Mouse (Mus musculus) adrenal gland, postnatal 10 days (tissue): ENCODE measurements around the gene Mybbp1a. TPM values are rescaled to one million over a fixed set of nuclear protein-coding genes. Genes with fewer than 3 reads are reported as not detected.
A peak's percentile ranks its signal among the peaks of the same experiment; 100 is the strongest.

Source experiments
- DNase-seq: peaks from one replicate; pipeline ENCODE4 v3.0.0; 2021; ENCODE audit warnings: mixed read lengths
- long read RNA-seq, 2 experiments: library from polyadenylated mRNA; stranded (forward); transcript quantifications; one replicate each; pipeline ENCODE4 v2.0.0; 2021
- total RNA-seq, 2 experiments: library from RNA; stranded (reverse); gene quantifications; 2 replicates each; pipeline ENCODE4 v1.2.3; 2021

Gene Mybbp1a
- total RNA-seq, result 10 to 100 TPM; 77.5 to 84.6 TPM
- long read RNA-seq, experiment 1, full-length matches to known transcripts, result 15 of 55 reads
- long read RNA-seq, experiment 1, partial matches to known transcripts, result 36 of 55 reads
- long read RNA-seq, experiment 1, other reads (novel, unspliced or antisense), result 4 of 55 reads
- long read RNA-seq, experiment 2, full-length matches to known transcripts, result 35 of 51 reads
- long read RNA-seq, experiment 2, partial matches to known transcripts, result 13 of 51 reads
- long read RNA-seq, experiment 2, other reads (novel, unspliced or antisense), result 3 of 51 reads

GRCm38 (mm10) chr11:72440965-72441664, at the start of gene Mybbp1a:
TSS of gene Mybbp1a (plus strand) at chr11:72441355.
- peak; percentile 99 for DNase-seq

GRCm38 (mm10) chr11:72393243-72393642, 47.9 kb upstream of the Mybbp1a start:
- DNase-seq, result no peak

- peak; percentile 76 for DNase-seq
Measured at GRCm38 (mm10) chr11:72393669-72394068, 47.5 kb upstream of the Mybbp1a start.

- DNase-seq, result no peak
Measured at GRCm38 (mm10) chr11:72394694-72395093, 46.5 kb upstream of the Mybbp1a start.

GRCm38 (mm10) chr11:72395652-72396051, 45.5 kb upstream of the Mybbp1a start:
- DNase-seq, result no peak

DNA sequence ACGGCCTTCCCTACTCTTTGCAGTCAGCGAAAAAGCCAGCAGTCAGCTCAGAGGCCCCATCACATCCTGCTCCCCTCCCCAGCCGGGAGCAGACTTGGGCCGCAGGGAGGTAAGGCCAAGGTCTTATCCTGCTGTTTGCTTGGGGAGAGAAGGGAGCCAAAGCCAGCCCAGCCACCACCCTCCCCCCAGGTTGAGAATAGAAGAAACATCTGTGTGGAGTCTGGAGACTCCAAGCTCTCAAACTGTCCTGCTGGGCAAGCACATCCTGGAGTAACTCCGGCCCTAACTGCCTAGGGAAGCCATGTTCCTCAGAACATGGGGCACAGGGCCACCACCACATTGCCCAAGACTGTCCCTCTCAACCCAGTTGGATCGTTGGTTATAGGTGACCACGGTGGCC, 44.5 kb upstream of the Mybbp1a start:
- DNase-seq, result peak; percentile 60

DNA sequence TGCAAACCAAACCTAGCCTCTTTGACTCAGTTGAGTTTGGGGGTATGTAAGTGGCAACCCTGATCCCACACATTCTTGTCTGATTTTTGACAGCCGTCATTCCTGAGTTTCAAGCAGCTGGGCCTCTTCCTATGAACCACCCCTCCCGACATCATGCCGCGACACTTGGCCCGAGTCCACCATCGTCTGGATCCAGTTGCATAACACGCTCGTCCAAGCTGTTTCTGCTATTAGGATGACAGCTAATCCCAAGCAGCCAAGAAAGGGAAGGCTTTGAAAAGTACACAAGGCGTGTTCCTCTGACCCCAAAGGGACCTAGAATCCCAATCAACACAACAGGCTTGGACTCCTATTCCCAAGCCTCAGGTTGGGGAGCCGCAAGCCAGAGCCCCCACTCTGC, 44.1 kb upstream of the Mybbp1a start:
- DNase-seq, result peak; percentile 80

GRCm38 (mm10) chr11:72397811-72398525, 43.2 kb upstream of the Mybbp1a start:
- DNase-seq, result no peak

- no peak for DNase-seq
Measured at GRCm38 (mm10) chr11:72401068-72401467, 40.1 kb upstream of the Mybbp1a start.

DNA sequence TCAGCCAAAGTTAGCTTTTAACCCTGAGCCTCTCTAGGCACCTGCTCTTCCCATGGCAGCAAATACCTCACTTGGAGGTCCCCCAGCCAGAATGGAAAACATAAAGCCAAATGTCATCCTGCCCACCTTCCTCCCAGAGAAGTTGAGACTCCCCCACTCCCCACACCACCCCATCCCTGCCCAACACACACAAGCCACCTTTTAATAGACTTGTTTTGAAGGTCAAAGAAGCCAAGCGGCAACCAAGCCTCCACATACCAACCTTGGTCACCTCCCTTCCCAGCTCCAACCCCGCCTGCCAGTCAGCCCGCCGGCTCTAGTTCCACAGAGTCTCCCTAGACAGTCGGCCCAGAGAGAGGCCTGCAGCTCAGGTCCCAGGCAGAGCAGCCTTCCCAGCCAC, 39.1 kb upstream of the Mybbp1a start:
- DNase-seq, result no peak

DNA sequence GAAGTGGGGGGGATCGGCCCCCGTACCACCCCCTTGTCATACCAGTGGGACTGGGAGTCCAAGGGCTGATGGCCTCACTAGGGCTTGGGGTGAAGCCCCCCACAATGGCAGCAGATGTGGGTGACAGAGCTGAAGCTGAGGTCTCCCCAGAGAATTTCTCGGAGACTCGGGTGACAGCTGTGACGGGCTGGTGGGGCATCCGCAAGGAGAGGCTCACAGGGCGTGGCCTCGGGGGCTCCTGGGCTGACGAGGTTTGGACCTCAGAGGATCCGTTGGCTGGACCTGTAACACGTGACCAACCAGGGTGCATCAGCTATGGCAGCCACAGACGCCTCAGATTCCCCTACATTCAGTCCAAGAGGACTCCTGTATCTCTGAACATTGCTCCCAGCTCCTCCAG, 38.2 kb upstream of the Mybbp1a start:
- DNase-seq, result no peak

DNA sequence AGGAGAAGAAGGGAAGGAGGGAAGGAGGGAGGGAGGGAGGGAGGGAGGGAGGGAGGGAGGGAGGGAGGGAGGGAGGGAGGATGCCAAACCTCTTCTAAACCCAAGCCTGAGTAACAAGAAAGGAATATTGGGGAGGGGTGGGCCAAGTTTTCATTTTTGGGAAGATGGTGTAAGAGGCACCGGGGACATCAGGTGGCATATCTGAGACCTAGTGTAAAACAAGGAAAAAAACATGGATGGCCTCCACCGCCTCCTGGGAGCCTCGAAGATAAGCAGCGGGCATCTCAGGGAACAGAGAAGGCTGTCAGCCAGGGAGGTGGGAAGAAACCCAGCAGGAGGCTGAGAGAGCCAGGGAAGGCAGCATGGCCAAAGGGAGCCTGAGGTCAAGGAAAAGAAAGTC, 35.6 kb upstream of the Mybbp1a start:
- DNase-seq, result no peak

DNA sequence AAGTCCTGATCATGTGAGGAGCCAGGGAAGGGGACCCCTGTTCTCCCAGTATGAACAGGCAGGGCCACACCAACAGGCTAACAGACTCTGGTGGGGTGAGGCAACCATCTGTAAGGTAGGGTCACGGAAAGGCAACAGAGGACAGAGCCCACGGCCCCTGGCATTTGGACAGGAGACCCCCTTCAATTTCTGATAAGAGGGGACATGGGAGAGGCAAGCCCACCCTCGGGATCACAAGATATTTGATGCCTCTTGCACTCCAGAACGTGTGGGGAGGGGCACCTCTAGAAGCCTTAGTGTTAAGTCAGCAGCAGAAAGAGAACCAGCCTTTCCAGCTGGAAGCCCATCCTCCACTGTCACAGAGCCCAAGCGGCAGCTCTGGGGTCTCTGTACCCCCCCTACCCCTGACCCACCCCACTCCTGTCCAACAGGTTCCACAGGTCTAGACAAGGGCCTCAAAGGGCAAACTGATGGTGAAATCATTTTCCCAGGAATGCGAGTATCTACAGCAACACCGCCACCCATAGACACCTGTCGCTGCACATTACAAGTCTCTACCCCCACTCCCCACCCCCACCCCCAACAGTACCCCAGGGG, 35.0 kb upstream of the Mybbp1a start:
- DNase-seq, result no peak

GRCm38 (mm10) chr11:72407081-72407480, 34.1 kb upstream of the Mybbp1a start:
- DNase-seq, result no peak

DNA sequence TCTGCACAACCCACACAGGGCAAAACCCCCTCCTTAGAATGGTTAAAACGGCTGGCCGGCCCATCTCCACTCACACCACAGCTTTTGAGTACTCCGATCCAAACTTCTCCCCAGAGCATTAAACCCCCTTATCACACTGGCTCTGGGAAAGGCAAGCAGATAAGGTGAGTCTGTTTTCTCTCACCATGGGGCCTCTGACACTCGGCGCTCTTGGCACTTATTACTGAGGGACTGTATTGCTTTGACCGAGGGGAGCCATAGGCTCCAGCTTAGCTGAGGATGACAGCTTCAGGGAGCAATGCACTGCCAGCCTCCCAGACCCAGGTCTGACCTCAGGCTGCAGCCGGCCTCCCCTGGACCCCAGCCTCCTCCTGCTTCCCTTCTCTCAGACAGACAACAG, 33.6 kb upstream of the Mybbp1a start:
- DNase-seq, result no peak

GRCm38 (mm10) chr11:72408451-72409170, 32.5 kb upstream of the Mybbp1a start:
- DNase-seq, result no peak

DNA sequence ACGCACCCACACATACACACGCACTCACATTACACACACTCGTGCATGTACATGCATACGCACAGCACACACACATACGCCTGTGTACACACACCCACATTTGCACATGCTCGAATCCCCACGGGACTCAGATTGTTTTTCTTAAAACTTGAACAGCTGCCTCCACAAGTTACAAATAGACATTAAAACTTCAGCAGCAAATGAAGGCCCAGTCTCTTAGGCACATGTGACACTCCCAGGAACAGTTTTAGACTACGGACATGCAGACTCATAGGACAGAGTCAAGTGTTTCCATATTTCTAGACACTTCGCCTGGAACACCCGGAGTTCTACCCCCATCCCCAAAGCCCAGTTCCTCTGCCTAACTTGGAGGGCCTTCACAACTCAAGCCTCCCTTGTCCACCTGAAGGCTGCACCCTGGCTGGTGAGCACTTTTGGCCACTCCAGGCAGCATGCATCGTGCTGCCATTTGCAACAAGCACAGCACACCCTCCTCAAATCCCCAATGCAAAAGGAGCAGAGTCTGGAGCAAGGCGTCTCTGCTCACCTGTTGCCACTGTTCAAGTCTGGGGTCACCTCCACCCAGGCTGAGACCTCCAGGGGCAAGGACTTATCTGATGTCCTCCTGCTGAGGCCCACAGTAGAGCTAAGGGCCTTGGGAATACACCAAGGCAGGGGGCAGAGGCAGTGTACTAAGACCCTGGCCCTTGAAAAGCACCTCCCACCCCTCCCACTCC, 31.3 kb upstream of the Mybbp1a start:
- DNase-seq, result no peak

- DNase-seq, result no peak
Measured at GRCm38 (mm10) chr11:72410521-72411092, 30.5 kb upstream of the Mybbp1a start.

- peak; percentile 93 for DNase-seq
Measured at GRCm38 (mm10) chr11:72411093-72411921, 29.8 kb upstream of the Mybbp1a start, which contains the start of gene Smtnl2. TSS of gene Smtnl2 (minus strand) at chr11:72411713.

GRCm38 (mm10) chr11:72411945-72412344, 29.2 kb upstream of the Mybbp1a start:
- no peak for DNase-seq
